Mouse (Mus musculus) forebrain, postnatal 0 days (tissue): ENCODE measurements around the gene Apol9b. TPM values are rescaled to one million over a fixed set of nuclear protein-coding genes. Genes with fewer than 3 reads are reported as not detected.
"Not testable (repeated sequence)": the region's sequence is repeated elsewhere in the genome, so short reads cannot be mapped to it uniquely, and the experiment has no call there.

Source experiments
- ATAC-seq: fragments of 200-750 bp; cut with Nextera tagmentation; 2 replicates; pipeline ENCODE4 v1.8.0; 2017; ENCODE audit warnings: mild to moderate bottlenecking, moderate library complexity
- DNase-seq: peaks from one replicate; pipeline ENCODE4 v3.0.0-alpha.2; 2015
- H3K27ac ChIP-seq: fragments of 300-500 bp; sonication (generic); 2 replicates; pipeline ENCODE4 v1.5.1; 2014; ENCODE audit warnings: low read depth, mild to moderate bottlenecking, antibody characterized with exemption, low read length, moderate library complexity, mixed read lengths
- H3K27me3 ChIP-seq: fragments of 300-500 bp; sonication (generic); 2 replicates; pipeline ENCODE4 v1.6.1; 2014; ENCODE audit warnings: mild to moderate bottlenecking, low read length, mixed read lengths; ENCODE audit not compliant: insufficient read depth
- H3K36me3 ChIP-seq: fragments of 300-500 bp; sonication (generic); 2 replicates; pipeline ENCODE4 v1.6.1; 2014; ENCODE audit warnings: mild to moderate bottlenecking, moderate library complexity; ENCODE audit not compliant: insufficient read depth
- H3K4me1 ChIP-seq: fragments of 300-500 bp; sonication (generic); 2 replicates; pipeline ENCODE4 v1.6.1; 2014; ENCODE audit warnings: antibody characterized with exemption; ENCODE audit not compliant: insufficient read depth
- H3K4me2 ChIP-seq: fragments of 300-500 bp; sonication (generic); 2 replicates; pipeline ENCODE4 v1.6.1; 2014; ENCODE audit warnings: low read depth, mild to moderate bottlenecking, moderate library complexity
- H3K4me3 ChIP-seq: fragments of 300-500 bp; sonication (generic); 2 replicates; pipeline ENCODE4 v1.5.1; 2014; ENCODE audit warnings: low read depth, low read length, mixed read lengths
- H3K9ac ChIP-seq: fragments of 300-500 bp; sonication (generic); 2 replicates; pipeline ENCODE4 v1.6.1; 2014; ENCODE audit warnings: mild to moderate bottlenecking
- H3K9me3 ChIP-seq: fragments of 300-500 bp; sonication (generic); 2 replicates; pipeline ENCODE4 v1.6.1; 2016; ENCODE audit warnings: low read length
- CTCF ChIP-seq: sonication (generic); IDR thresholded peaks from 2 replicates; pipeline ENCODE4 v1.5.1; 2016; ENCODE audit warnings: antibody characterized with exemption, control low read depth, low read depth
- WGBS: fragments of 180-500 bp; shearing (Covaris S2); extraction: QIAGEN DNeasy Blood & Tissue Kit; methylation state at CpG from one replicate; pipeline ENCODE4 v1.1.7; 2014; 5-methylcytosine and 5-hydroxymethylcytosine counted together
- polyA plus RNA-seq: library from polyadenylated mRNA; unstranded; fragments of >200 nt; fragmentation: Nextera tagmentation; extraction: Ambion mirVana; gene quantifications from 2 replicates; pipeline ENCODE4 v1.2.1, GENCODE M21; 2015
- total RNA-seq: library from RNA; depleted of rRNA; stranded (reverse); fragments of >200 nt; gene quantifications from 2 replicates; pipeline ENCODE4 v1.2.3, GENCODE M21; 2014; rRNA removed

Apol9b gene
- total RNA-seq (not detected in 2 replicates), polyA plus RNA-seq (0.16 TPM in 1 of 2 replicates, not detected in the other)

GRCm38 (mm10) chr15:77728739-77729138 lies at the start of gene Apol9b:
Gene Apol9b, plus strand, starts transcription at chr15:77729039.
- H3K36me3 ChIP-seq, DNase-seq, H3K4me3 ChIP-seq, H3K4me2 ChIP-seq, ATAC-seq, H3K4me1 ChIP-seq, H3K9ac ChIP-seq, H3K27ac ChIP-seq, H3K27me3 ChIP-seq, H3K9me3 ChIP-seq: not testable (repeated sequence)
- 100% methylated on average over 1 of the region's 4 CpGs for WGBS

GRCm38 (mm10) chr15:77683944-77684343 lies 44.9 kb upstream of the Apol9b start:
- H3K4me1 ChIP-seq: not testable (repeated sequence)

GRCm38 (mm10) chr15:77691532-77692311 lies 37.1 kb upstream of the Apol9b start:
- not testable (repeated sequence) for H3K27ac ChIP-seq, H3K36me3 ChIP-seq, H3K9ac ChIP-seq, H3K4me3 ChIP-seq, H3K4me1 ChIP-seq, H3K9me3 ChIP-seq, H3K27me3 ChIP-seq, ATAC-seq, DNase-seq
- peak overlapping the region; percentile 34 for H3K4me2 ChIP-seq
- 6% methylated on average over 19 of the region's 20 CpGs for WGBS

More at GRCm38 (mm10) chr15:77683944-77684343, 44.9 kb upstream of the Apol9b start:
- peak; percentile 30 for DNase-seq
- not testable (repeated sequence) for H3K9me3 ChIP-seq, H3K27ac ChIP-seq, H3K4me3 ChIP-seq, ATAC-seq, H3K36me3 ChIP-seq, H3K9ac ChIP-seq, H3K4me2 ChIP-seq, H3K27me3 ChIP-seq
- WGBS: 5% methylated on average over 8 of the region's 11 CpGs
- TF ChIP-seq CTCF: peak; percentile 62

- 54% methylated on average over 11 of the region's 15 CpGs for WGBS
- H3K36me3 ChIP-seq, H3K9me3 ChIP-seq, H3K9ac ChIP-seq, H3K4me3 ChIP-seq, DNase-seq, ATAC-seq, H3K27me3 ChIP-seq, H3K27ac ChIP-seq, H3K4me1 ChIP-seq, H3K4me2 ChIP-seq: not testable (repeated sequence)
- peak; percentile 28 for TF ChIP-seq CTCF
Observed at GRCm38 (mm10) chr15:77694687-77695295, 34.0 kb upstream of the Apol9b start.

GRCm38 (mm10) chr15:77698656-77699055 lies 30.2 kb upstream of the Apol9b start, which contains the start of gene Apol7e:
Gene Apol7e, plus strand, starts transcription at chr15:77698857.
- WGBS: 91% methylated on average over 4 of the region's 4 CpGs
- H3K27me3 ChIP-seq, H3K27ac ChIP-seq, ATAC-seq, H3K9me3 ChIP-seq, DNase-seq, H3K4me2 ChIP-seq, H3K36me3 ChIP-seq, H3K9ac ChIP-seq, H3K4me3 ChIP-seq, H3K4me1 ChIP-seq: not testable (repeated sequence)

GRCm38 (mm10) chr15:77705306-77705705 lies 23.5 kb upstream of the Apol9b start:
- WGBS: 92% methylated on average over 3 of the region's 3 CpGs

GRCm38 (mm10) chr15:77708936-77709335 lies 19.9 kb upstream of the Apol9b start:
- no CpG with 5 or more reads among the region's 1 CpGs for WGBS
- H3K36me3 ChIP-seq, H3K4me3 ChIP-seq, ATAC-seq, H3K9ac ChIP-seq, H3K4me1 ChIP-seq, H3K27ac ChIP-seq, DNase-seq, H3K9me3 ChIP-seq, H3K27me3 ChIP-seq, H3K4me2 ChIP-seq: not testable (repeated sequence)

More at GRCm38 (mm10) chr15:77705306-77705705, 23.5 kb upstream of the Apol9b start:
- H3K9ac ChIP-seq, H3K4me1 ChIP-seq, H3K4me2 ChIP-seq, H3K36me3 ChIP-seq, H3K27ac ChIP-seq, H3K4me3 ChIP-seq, DNase-seq, ATAC-seq, H3K27me3 ChIP-seq, H3K9me3 ChIP-seq: not testable (repeated sequence)

- H3K4me1 ChIP-seq, H3K36me3 ChIP-seq, H3K4me3 ChIP-seq, H3K9me3 ChIP-seq, ATAC-seq, H3K9ac ChIP-seq, DNase-seq, H3K27me3 ChIP-seq, H3K4me2 ChIP-seq, H3K27ac ChIP-seq: not testable (repeated sequence)
- 89% methylated on average over 2 of the region's 6 CpGs for WGBS
Observed at GRCm38 (mm10) chr15:77718240-77718639, 10.6 kb upstream of the Apol9b start.

- H3K27ac ChIP-seq, H3K27me3 ChIP-seq, H3K36me3 ChIP-seq, H3K4me1 ChIP-seq, H3K4me3 ChIP-seq, H3K9ac ChIP-seq, ATAC-seq, H3K9me3 ChIP-seq, DNase-seq, H3K4me2 ChIP-seq: not testable (repeated sequence)
- no CpG with 5 or more reads among the region's 3 CpGs for WGBS
Observed at GRCm38 (mm10) chr15:77721509-77721908, 7.3 kb upstream of the Apol9b start.

- WGBS: 28% methylated on average over 2 of the region's 10 CpGs
- peak; percentile 74 for ATAC-seq
- not testable (repeated sequence) for H3K4me3 ChIP-seq, H3K4me2 ChIP-seq, H3K9me3 ChIP-seq, H3K27ac ChIP-seq, DNase-seq, H3K36me3 ChIP-seq, H3K27me3 ChIP-seq, H3K9ac ChIP-seq, H3K4me1 ChIP-seq
Observed at GRCm38 (mm10) chr15:77724208-77724911, 4.5 kb upstream of the Apol9b start.
